Mouse (Mus musculus) ES-CJ7 (cell line): ENCODE measurements at regions not wholly inside any gene's neighbourhood (a gene's known extent, or its start where the extent isn't known, plus 50 kb on each side); places are given as distances from the start of the nearest gene placed in this dataset.

ENCODE experiments used
- DNase-seq: peaks from one replicate; pipeline ENCODE4 v3.0.0; 2011; ENCODE audit warnings: low read depth, low spot score

- no peak for DNase-seq
These were observed 77.8 kb upstream of the 1700025G04Rik start for GRCm38 (mm10) chr1:152167716-152168115.

GRCm38 (mm10) chr1:152165490-152165905, 75.6 kb upstream of the 1700025G04Rik start:
- DNase-seq = no peak

DNA sequence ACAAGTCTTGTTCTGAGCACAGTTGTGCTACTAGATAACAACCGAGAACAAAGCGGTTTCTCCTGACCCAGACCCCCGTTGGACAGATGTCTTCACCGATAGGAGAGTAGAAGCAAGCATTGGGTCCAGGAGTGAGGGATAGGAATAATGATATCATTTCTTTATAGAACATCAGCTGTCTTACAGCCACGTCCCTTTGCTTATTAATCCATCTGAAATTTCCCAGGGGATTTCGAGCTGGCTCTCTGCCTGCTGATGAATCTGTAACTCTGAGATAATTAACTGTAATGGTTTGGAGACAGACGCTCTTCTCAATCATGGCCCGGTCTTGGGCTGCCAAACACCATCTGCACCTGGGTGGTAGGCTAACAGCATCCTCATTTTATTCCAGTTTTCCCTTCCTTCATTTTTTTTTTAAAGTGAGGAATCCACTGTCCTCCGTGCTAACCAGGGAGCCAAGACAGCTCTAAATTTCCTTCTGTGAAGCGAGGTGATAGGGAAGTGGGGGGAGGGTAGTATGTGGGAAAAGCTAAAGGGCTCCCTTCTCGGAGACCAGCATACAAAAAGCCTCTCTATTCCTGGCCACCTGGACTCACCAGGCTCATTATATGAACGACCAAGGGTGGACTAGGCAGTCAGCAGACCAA, 75.0 kb upstream of the 1700025G04Rik start:
- no peak for DNase-seq

DNA sequence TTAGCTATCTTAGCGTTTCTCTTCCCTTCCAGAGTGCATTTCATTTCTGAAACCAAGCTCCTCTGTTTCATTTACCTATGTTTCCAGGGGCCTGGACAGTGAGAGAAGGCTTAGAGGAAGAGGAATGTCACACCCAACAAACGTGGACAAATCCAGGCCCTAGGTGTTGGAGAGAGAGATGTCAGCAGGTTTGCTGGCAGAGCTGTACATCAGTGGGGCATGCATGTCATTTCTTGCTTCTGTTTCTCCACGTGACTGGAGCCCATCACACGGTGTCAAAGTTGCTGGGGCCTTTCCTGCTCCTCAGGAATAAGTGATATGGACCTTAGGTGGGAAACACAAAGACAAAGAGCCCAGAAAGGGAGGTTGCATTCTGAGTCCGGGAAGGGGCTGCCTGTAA, 74.3 kb upstream of the 1700025G04Rik start:
- DNase-seq = no peak

GRCm38 (mm10) chr1:152152474-152152873, 62.5 kb upstream of the 1700025G04Rik start:
- DNase-seq = no peak

GRCm38 (mm10) chr1:152148731-152149130, 58.8 kb upstream of the 1700025G04Rik start:
- no peak for DNase-seq

- DNase-seq = no peak
These were observed 50.2 kb upstream of the 1700025G04Rik start for GRCm38 (mm10) chr1:152140175-152140574.
